Mouse (Mus musculus) left cerebral cortex, postnatal 25 days (tissue): ENCODE measurements around the gene Stpg3. TPM values are rescaled to one million over a fixed set of nuclear protein-coding genes. Genes with fewer than 3 reads are reported as not detected.
A peak's percentile ranks its signal among the peaks of the same experiment; 100 is the strongest.

Experiments used
- DNase-seq, 2 experiments: peaks; one replicate each; pipeline ENCODE4 v3.0.0; 2022; ENCODE audit warnings: low spot score in 2 of 2, mixed read lengths in 1 of 2
- intact Hi-C: fragments of 180-260 bp; cut with DNase I; formaldehyde crosslinking; loops from one replicate; pipeline ENCODE4 v1.15.1; 2025
- total RNA-seq, 2 experiments: library from RNA; stranded (reverse); gene quantifications; 2 replicates each; pipeline ENCODE4 v1.2.3; 2021

The Stpg3 gene
- total RNA-seq, 2 experiments from 2014 or later, result 0.23 TPM; not detected in 1

DNA sequence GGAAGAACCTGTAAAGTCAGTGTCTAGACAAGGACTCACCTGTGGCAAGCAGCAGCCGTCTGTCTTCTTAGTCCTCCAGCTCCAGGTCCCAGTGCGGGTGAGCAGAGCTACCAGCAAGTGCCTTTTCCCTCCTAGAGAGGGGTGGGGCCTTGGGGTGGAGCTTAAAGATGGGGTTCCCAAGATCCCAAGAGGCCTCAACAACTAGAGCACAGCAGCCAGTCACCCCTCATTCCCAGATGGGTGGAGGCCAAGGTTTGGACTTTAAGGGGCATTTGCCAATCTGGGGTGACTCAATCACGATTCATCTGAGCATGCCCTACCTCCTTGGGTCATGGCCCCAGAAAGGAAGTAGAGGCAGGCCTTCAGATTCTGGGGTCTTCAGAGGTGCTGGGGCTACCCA lies 25.3 kb upstream of the Stpg3 start:
- no peak for DNase-seq
- intact Hi-C loops, result no loop called here

DNA sequence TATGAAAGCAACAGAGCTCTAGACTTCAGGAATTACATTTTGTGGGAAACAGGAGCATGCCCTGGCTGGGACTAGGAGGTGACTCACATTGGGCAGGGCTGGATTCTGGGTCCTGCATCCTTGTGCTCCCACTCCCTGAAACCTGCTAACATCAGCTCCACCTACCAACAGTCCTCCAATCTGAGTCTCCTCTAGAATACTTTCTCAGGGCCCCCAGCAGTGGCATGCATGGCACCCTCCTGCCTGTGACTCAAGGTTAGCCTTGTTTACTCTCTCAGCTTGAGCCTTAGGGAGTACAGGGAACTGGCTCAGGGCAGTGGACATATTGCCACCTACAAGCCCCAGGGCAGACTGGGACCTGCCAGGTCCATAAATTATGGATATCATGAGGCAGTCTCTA lies 23.7 kb upstream of the Stpg3 start:
- intact Hi-C loops, result no loop called here

DNA sequence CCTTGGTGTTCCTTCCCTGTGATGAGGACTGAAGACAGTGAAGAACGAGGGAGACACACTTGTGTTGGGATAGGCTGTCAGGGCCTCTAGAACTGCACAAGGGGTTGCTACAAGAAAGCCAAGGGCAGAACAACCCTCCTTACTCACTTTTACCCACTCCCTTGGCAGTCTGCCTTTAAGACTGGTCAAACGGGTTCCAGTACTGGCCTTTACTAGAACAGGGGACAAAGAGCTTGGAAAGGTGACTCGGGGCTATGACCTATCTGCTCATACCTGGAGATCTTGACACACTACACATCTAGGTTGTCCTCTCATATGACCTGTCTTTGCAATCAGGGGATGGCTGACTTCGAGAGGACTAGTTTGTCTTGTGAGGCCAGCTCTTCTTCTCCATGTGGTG lies 23.1 kb upstream of the Stpg3 start:
- intact Hi-C loops, result no loop called here
- no peak for DNase-seq

More for the DNA sequence above, 23.7 kb upstream of the Stpg3 start:
- DNase-seq, result no peak

DNA sequence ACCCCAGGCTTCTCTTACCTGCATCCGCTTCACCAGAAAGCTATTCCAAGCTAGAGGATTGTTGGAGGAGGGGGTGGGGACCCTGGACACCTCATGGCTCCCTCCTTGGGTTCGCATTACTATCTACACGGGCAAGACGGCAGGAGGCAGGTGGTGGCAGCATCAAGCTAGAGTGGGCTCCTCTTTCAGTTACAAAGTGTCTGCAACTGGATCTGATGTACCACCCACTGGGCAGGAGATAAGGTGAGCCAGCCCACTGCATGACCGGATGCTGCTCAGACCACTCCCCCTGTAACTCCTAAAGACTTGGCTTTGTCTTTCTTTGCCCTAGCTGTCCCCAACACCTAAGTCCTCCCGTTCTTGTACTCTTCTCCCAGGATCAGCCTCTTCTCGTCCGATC lies 22.2 kb upstream of the Stpg3 start, which contains the start of gene Rnf224:
TSS of gene Rnf224 (minus strand) at position 174 of the 400 bp plus-strand sequence.
- no peak for DNase-seq
- intact Hi-C loops, result no loop called here

DNA sequence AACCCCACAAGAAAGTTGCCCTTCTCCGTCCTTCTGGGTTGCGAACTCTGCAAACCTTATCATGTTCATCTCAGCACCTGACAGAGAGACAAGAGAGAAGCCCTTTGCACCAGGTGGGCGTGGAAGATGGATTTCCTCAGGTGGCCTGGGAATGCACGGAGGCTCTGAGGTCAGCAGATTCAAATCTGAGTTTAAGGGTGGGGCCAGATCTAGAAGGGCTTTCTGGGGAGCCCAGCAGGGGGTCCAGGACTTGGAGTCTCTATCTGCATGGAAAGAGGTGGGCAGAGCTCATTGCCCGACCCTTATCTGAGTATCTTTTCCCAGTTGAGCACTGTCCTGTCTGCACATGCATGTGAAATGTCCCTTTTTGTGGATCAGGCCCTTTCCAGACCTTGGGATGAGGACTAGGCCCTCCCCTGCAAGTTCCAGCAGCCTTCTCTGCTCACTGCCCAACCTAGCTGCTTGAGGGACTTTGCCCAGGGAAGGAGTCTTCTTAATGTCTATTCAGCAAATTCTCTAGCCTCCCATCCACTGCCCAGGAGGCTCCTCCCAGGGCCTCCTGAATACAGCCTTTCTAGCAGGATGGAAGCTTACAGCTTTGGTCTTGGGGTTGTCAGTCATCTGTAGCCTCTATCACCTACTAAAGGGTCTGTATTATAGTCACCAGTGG lies 20.2 kb upstream of the Stpg3 start:
- no peak for DNase-seq
- intact Hi-C loops, result no loop called here

DNA sequence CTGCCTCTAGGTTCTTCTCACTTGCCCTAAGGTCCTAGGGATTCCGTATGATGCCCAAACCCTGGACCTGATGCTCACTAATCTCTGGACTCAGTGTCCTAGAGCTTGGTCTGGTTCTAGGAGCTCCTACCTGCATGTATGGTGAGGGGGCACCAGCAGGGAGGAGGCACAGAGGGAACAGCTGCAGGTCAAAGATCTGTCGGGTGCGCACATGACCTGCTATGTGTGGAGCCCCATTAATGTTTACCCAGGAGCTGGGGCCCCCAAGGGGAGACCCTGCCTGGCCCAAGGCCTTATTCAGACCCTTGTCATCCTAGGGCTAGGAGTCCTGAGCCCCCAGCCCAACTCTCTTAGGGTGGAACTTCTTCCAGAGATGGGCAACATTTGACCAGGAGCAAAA lies 19.6 kb upstream of the Stpg3 start, which contains the start of gene Slc34a3:
TSS of gene Slc34a3 (minus strand) at position 315 of the 400 bp plus-strand sequence.
- intact Hi-C loops, result no loop called here
- no peak for DNase-seq

DNA sequence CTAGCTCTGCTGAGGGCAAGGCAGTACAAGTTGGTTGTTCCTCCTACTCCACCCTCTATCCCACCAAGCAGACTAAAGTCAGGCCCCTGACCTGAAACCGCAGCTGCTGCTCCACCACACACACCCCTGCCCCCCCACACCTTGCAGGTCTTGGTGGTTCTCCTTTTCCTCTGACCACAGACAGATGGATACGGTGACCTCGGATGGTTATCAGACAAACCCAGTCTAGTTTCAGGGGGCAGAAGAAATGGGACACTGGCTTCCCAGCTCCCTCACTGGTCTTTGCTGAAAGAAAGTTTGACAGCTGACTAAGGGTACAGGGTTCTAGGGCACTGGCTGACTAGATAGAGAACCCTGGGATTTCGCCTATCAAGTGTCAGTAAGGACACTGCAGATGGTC lies 19.0 kb upstream of the Stpg3 start:
- DNase-seq, result no peak
- intact Hi-C loops, result no loop called here

DNA sequence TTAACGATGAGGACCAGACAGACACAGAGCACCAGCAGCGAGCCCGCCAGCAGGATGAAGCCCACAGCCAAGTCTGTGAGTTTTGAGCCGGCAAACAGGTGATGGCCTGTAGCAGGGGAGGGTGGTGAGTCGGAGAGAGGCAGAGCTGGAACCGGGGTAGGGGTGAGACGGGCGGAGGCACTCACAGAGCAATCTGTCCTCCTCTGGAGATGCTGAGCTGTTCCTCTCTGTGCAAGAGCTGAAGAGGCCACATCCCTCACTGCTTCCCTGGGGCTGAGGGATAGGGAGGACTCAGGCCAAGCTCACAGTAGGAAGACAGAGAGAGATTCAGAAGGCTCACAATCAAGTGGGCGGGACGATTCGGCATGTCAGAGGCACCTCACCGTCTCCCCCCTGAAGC lies 16.6 kb upstream of the Stpg3 start:
- intact Hi-C loops, result no loop called here
- no peak for DNase-seq

DNA sequence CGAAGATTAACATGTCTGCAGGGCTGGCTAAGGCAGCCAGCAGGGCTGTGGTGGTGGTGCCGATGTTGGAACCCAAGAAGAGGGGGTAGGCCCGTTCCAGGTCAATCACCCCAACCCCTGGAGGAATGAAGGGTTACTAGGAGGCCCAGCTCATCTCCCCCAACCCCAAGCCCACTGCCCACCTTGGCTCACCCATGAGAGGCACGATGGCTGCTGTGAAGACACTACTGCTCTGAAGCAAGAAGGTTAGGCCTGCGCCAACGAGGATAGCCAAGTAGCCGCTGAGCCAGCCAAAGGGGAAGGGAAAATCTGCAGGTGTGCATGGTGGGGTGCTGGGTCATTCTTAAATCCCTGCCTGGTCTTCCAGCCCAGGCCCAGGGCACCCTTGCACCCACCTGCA lies 16.1 kb upstream of the Stpg3 start:
- DNase-seq, result no peak
- intact Hi-C loops, result no loop called here

DNA sequence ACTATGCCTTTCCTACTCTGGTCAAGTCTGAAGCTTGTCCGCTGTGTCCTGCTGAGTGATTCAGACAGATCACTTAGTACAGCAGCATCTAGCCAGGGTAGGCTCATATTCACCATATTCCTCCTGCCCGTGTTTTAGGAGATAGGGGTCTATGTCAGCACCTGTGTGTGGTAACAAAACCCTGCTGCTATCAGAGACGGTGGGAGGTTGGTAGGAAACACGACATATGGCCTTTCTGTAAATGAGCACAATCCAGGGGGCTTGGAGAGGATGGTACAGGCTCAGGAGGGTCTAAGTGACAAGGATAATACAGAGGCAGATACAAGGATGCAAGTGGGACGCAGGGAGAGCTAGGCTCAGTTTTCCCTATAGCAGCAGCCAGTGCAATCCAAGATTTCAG lies 15.1 kb upstream of the Stpg3 start:
- no peak for DNase-seq
- intact Hi-C loops, result no loop called here

DNA sequence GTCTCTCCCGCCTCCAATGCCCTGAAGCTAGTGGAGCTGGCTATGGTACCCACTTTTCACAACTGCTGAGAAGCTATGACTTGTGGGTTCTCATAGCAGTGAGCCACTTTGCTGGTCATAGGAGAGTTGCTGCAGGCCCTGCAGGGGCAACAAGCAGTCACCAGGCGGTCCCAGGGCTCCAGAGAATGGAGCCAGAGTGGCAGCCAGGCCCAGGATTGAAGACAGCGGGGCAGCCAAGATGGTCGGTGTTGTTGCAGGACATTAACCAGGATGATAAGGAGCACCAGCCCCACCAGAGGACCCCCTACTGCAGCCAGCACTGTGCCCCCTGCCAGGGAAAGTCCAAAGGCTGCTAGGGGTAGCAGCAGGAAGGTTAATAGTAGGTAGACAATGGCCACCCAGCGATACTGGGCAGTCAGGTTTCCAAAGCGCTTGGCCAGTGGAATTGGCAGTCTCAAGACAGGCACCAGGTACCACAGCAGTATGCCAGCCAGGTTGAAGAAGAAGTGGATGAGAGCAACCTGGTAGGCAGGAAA lies 14.6 kb upstream of the Stpg3 start:
- intact Hi-C loops, result loop anchor here (1.0 kb wide), 1 partner anchor 36 kb away; no protein-coding TSS in a partner anchor

DNA sequence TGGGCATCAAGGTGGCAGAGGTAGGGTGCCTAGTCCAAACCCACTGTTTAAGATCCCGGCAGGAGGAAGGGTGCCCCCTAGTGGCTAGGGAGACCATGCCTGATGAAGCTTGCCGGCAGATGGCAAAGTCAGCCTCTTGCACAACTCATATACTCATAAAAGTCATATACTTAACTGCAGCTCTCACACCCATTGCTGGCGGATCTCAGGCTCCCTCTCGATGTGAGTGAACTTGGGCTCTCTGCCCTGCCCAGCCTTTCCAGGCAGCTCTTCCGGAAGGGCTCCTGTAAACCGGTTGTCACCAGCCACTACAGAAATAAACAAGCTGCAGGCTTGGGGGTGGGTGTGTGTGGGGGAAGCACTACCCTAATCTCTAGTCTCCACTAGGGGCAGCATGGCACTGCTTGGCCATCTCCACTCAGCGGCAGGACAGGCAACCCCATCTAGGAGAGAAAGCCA lies 14.0 kb upstream of the Stpg3 start:
- intact Hi-C loops, result loop anchor here (1.0 kb wide), 1 partner anchor 35 kb away; no protein-coding TSS in a partner anchor
- DNase-seq, result peak; percentile 84 to 92

More for the DNA sequence above, 14.6 kb upstream of the Stpg3 start:
- no peak for DNase-seq

DNA sequence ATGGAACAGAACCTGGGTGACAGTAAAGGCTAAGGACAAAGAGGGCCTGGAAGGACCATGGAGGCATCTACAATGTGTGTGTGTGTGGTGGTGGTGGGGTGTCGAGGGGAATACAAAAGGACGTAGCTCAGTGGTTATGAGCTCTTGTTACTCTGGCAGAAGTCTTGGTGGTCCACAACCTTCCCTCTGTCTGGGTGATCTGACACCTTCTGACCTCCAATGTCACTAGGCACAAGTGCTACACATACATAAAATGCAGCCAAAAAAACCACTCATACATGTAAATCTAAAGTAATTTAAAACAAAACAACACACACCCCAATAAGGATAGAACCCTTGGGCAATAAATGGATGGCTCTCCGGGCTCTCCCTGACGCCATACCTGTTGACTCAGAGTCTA lies 13.0 kb upstream of the Stpg3 start:
- intact Hi-C loops, result no loop called here
- no peak for DNase-seq

DNA sequence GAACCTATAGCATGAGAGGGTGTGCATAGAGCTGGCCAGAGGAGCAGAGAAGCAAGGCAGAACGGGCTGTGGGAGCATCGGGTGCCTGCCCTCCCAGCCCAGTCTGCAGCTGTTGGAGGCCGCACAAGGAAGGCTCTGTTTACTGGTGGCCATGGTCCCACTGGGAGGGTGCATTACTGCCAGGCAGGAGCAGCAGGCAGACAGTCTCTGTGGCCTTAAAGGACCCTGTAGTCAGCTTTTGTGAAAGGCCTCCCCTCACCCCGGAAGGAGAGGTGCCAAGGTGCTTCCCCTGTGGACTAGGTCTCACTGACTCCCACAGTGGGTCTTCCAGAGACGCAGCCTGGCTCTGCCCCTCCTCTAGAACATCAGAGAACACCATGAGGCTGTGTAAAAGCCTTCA lies 12.4 kb upstream of the Stpg3 start:
- intact Hi-C loops, result no loop called here
- DNase-seq, result peak; percentile 39 to 60

DNA sequence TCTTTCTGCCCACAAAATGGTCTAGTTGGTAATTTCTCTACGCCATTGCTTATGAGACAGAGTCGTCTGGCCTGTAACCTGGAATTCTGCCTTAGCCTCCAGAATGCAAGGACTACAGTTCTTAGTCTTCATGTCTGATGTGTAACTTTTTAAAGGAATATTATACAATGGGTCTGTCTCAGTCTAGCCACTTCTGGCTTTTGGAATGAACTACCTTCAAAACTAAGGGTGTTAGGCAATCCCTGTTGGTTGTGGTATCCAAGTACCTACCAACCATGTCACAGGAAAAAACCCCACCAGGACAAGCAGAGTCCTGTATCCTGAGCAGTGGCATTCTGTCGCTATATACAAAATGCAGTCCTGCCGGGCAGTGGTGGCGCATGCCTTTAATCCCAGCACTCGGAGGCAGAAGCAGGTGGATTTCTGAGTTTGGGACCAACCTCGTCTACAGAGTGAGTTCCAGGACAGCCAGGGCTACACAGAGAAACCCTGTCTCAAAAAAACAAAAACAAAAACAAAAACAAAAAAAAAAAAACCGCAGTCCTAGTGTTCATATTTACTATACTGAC lies 11.5 kb upstream of the Stpg3 start:
- intact Hi-C loops, result loop anchor here (2.0 kb wide), 2 partner anchors 15 to 29 kb away; partner anchors contain the start of genes Nelfb and Tmem203

DNA sequence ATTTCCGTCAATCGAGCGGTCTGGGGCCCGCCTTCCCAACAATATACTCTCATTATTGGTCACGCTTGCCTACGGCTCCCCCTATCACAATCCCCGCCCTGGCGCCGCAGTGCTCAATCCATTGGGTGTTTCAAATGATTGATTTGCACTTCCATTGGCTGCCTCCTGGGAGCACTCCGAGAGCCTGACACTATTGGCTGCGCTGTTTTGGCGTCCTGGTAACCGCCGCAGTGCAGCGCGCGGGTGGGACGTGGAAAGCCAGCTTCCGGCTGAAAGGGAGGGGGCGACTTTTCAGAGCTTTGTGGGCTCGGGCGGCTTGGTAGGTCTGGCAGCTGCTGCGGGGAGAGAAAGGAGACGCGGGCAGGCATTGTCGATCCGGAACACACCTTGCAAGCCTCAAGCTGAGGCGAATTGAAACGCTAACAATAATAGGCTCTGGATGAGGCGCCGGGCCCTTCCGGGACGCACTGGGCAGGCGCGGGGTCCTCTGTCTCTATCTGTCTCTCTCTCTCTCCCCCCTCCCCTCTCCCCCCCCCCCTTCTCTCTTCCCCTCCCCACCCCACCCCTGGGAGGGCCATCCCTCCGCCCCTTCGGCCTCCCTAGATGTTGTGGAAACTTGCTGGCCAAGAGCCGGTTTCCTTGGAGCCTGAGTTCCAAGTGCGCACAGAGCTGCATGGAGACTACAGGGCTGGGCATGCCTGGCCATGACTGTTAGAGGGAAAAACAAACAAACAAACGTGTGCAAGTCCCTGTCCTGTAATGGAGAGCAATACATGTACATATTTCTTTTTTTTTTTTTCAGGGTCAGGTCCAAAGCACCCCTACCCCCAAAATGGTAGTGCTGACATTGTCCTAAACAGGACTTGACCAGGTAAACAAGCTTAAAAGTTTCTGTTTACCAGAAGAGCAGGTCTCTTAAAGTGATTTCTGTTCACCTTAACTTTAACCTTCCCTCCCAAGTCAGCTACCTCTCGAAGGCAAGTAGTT lies 10.6 kb upstream of the Stpg3 start:
- intact Hi-C loops, result loop anchor here (2.0 kb wide), 2 partner anchors 14 to 30 kb away; partner anchors contain the start of genes Nelfb and Tmem203
- peak; percentile 98 to 100 for DNase-seq

More for the DNA sequence above, 11.5 kb upstream of the Stpg3 start:
- DNase-seq, result no peak

DNA sequence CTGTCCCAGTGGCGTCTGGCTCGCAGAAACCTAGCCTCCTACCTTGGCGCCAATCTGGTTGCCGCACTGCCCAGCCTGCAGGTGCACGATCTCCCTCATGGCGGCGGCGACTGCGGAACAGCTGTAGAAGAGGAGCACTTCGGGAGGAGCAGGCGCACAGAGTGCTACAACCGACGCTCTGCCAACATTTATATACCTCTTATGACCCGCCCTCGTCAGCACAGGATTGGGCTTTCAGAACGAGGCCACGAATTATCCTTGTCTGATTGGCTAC lies 10.0 kb upstream of the Stpg3 start, which contains the start of gene Tubb4b:
TSS of gene Tubb4b (minus strand) at position 211 of the 274 bp plus-strand sequence.
- intact Hi-C loops, result loop anchor here (2.0 kb wide), 2 partner anchors 14 to 30 kb away; partner anchors contain the start of genes Nelfb and Tmem203
- DNase-seq, result no peak

DNA sequence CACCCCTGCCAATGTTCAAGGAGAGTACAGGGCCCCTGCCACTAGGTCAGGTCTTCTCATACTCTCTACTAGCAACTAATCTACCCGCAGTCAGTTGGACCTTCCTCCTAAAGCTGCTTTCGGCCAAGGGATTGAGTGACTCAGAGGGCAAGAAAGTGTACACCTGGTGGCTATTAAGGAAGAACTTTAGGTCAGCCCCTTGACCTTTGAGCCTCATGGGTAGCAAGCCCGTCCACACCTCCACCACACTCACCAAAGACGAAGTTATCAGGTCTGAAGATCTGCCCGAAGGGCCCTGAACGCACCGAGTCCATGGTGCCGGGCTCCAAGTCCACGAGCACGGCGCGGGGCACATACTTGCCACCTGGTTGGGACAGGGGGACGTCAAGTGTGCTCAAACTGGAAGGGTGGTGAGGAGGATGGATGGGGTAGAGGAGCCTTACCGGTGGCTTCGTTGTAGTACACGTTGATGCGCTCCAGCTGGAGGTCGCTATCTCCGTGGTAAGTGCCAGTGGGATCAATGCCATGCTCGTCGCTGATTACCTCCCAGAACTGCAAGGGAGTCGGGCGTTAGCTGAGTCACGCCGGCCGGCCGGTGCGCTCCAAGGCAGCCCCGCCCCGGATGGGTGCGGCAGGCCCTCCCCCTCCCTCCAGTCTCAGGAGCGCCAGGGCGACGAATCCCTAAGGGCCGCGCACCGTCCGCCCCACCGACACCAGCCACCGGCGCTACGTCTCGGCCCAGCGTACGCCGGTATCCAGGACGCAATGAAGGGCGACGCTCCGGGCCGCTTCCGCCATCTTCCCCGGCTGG lies 9.4 kb upstream of the Stpg3 start:
- intact Hi-C loops, result loop anchor here (2.0 kb wide), 2 partner anchors 13 to 31 kb away; partner anchors contain the start of genes Nelfb and Tmem203
- DNase-seq, result peak; percentile 76 to 79

DNA sequence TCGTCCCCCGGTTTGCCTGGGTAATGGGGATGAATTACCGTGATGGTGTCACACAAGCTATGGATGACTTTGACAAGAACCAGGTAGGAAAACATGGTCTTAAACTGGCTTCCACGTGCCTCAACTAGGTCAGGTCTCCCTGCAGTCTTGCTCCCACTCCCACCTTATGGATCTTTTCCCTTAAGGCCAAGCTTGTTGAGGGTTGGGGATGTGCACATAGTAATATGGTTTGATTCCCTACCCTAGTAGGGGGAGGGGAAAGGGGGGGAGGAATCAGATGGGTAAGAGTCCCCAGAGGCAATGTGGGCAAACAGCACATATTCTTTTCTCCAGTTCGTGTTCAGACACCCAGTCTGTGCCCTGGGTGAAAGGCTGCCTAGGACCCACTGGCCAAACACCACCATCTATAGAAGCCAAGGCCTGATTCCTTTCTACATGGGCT lies 6.9 kb upstream of the Stpg3 start:
- DNase-seq, result no peak
- intact Hi-C loops, result no loop called here
